Mouse (Mus musculus) cerebellum, adult 11-12 months (tissue): ENCODE measurements at regions not wholly inside any gene's neighbourhood (a gene's known extent, or its start where the extent isn't known, plus 50 kb on each side); places are given as distances from the start of the nearest gene placed in this dataset.

ENCODE experiments used
- DNase-seq: peaks from one replicate; pipeline ENCODE4 v3.0.0; 2022

GRCm38 (mm10) chr2:159565921-159566320 lies 768.0 kb downstream of the Gm826 start:
- DNase-seq = no peak

GRCm38 (mm10) chr2:159566461-159566860 lies 767.5 kb downstream of the Gm826 start:
- DNase-seq = no peak

GRCm38 (mm10) chr2:159568391-159568790 lies 765.6 kb downstream of the Gm826 start:
- DNase-seq = no peak

- DNase-seq = no peak
Observed at GRCm38 (mm10) chr2:159571862-159572261, 762.1 kb downstream of the Gm826 start.

GRCm38 (mm10) chr2:159575271-159575670 lies 758.7 kb downstream of the Gm826 start:
- no peak for DNase-seq

- no peak for DNase-seq
Observed at GRCm38 (mm10) chr2:159583103-159583502, 750.9 kb downstream of the Gm826 start.

GRCm38 (mm10) chr2:159584641-159585040 lies 749.3 kb downstream of the Gm826 start:
- DNase-seq = no peak

- no peak for DNase-seq
Observed at GRCm38 (mm10) chr2:159586697-159587473, 747.1 kb downstream of the Gm826 start.

- no peak for DNase-seq
Observed at GRCm38 (mm10) chr2:159591396-159592124, 742.4 kb downstream of the Gm826 start.

- no peak for DNase-seq
Observed at GRCm38 (mm10) chr2:159592841-159593240, 741.1 kb downstream of the Gm826 start.

- DNase-seq = no peak
Observed at GRCm38 (mm10) chr2:159596285-159596684, 737.7 kb downstream of the Gm826 start.

GRCm38 (mm10) chr2:159598080-159598479 lies 735.9 kb downstream of the Gm826 start:
- DNase-seq = no peak

GRCm38 (mm10) chr2:159607191-159607590 lies 726.8 kb downstream of the Gm826 start:
- DNase-seq = no peak

- DNase-seq = no peak
Observed at GRCm38 (mm10) chr2:159610451-159610850, 723.5 kb downstream of the Gm826 start.

GRCm38 (mm10) chr2:159616685-159617084 lies 717.3 kb downstream of the Gm826 start:
- no peak for DNase-seq

- no peak for DNase-seq
Observed at GRCm38 (mm10) chr2:159621261-159621660, 712.7 kb downstream of the Gm826 start.

- no peak for DNase-seq
Observed at GRCm38 (mm10) chr2:159622141-159622669, 711.8 kb downstream of the Gm826 start.

GRCm38 (mm10) chr2:159625306-159625705 lies 708.7 kb downstream of the Gm826 start:
- no peak for DNase-seq

- DNase-seq = no peak
Observed at GRCm38 (mm10) chr2:159645861-159646260, 688.1 kb downstream of the Gm826 start.

GRCm38 (mm10) chr2:159646595-159646994 lies 687.4 kb downstream of the Gm826 start:
- no peak for DNase-seq

- no peak for DNase-seq
Observed at GRCm38 (mm10) chr2:159652243-159652642, 681.7 kb downstream of the Gm826 start.

- DNase-seq = no peak
Observed at GRCm38 (mm10) chr2:159676845-159677244, 657.1 kb downstream of the Gm826 start.

GRCm38 (mm10) chr2:159680641-159681040 lies 653.3 kb downstream of the Gm826 start:
- no peak for DNase-seq

- no peak for DNase-seq
Observed at GRCm38 (mm10) chr2:159703100-159703499, 630.9 kb downstream of the Gm826 start.
